Mouse (Mus musculus): Measurements from ENCODE around the gene Fam219a. TPM values are rescaled to one million over a fixed set of nuclear protein-coding genes. Genes with fewer than 3 reads are reported as not detected.

The Fam219a gene
- total and polyA plus RNA-seq, 3 experiments, result 0.44 to 2.5 (median 2.5) TPM

DNA sequence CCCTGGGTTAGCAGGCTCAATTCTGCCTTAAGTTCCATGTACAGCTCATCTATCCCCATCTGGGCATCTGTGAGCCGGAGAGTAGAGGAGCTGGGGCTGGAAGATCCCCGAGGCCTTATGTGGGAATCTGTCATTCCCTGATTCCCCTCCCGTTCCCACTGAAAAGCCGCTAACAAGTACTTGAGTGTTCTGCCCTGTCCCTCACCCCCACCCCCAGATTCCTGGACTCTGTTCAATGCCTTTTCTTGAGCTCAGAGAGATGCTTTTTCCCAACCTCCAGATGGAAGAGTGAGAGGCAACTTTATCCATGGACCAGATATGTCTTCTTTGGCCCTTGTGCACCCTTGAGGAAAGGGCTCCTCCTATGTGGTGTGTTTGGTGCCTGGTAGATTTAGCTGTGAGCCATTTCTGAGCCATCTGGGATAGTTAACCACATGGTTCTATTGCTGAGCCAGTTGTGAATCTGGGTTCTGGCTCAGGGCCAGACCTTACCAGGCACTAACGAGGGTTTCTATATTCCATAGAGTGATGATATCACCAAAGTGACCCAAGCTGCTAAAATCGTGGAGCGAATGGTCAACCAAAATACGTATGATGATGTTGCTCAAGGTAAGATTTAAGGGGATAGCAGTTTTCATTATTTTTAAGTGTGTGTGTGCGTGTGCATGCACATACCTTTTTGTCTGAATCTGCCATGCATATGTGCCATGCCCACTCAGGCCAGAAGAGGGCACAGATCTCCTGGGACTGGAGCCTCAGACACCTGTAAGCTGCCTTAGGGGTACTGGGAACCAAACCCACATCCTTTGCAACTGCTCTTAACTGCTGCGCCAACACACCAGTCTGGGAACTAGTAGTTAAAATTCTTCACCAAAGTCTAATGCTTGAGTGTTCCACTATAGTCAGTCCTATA, 40.6 kb upstream of the Fam219a start:
- DNase-seq (ENCODE audit: low spot score) (no peak), ATAC-seq (ENCODE audit: extremely low read depth, insufficient number of reproducible peaks, low FRiP score, poor library complexity, severe bottlenecking) (no peak)
- Histone ChIP-seq H3K36me3 (replicated peaks) (no peaks in the 10 kb centered on the region), H3K4me1 (ENCODE audit: insufficient read depth, low read depth, low read length) (no peaks in the 10 kb centered on the region), H3K4me3 (ENCODE audit: low read depth, low read length) (no peak overlapping the region), H3K27me3 (ENCODE audit: insufficient read depth, low read length) (peaks cover 6% of the 10 kb centered on the region; the same call in 1 of the 2 replicates), H3K9me3 (replicated peaks) (no peaks in the 10 kb centered on the region)
- TF ChIP-seq POLR2AphosphoS5 (IDR thresholded peaks at IDR 0.05; ENCODE audit: insufficient replicate concordance, low read depth, low read length) (no peak), GATA1 (IDR thresholded peaks at IDR 0.05; ENCODE audit: borderline replicate concordance, low read length) (no peak), CTCF (IDR thresholded peaks at IDR 0.05; ENCODE audit: low read depth, low read length) (no peak), GATA2 (IDR thresholded peaks at IDR 0.05; ENCODE audit: borderline replicate concordance, low read depth, low read length) (no peak), TAL1 (conservative IDR thresholded peaks at IDR 0.05; ENCODE audit: low read depth, low read length) (no peak)

DNA sequence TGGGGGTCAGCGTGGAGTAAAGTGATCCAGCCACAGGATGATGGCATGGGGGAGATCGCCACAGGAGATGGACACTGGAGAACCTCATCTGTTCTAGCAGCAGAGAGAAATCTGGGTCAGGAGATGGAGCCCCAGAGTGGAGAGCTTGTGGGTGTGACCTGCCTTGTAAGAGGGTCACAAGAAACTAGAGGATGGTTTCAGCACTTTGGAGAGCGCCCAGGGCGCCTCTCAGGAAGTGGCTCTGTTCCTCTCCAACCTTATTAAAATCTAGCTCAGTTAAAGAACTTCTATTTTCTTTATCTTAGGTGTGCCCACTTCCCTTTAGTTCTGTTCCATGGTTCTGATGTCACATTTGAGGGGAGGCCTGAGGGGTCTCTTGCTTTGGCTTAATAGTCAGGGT, 37.4 kb upstream of the Fam219a start:
- ATAC-seq (ENCODE audit: extremely low read depth, insufficient number of reproducible peaks, low FRiP score, poor library complexity, severe bottlenecking) (no peak), DNase-seq (ENCODE audit: low spot score) (peak; percentile 22)
- Histone ChIP-seq H3K4me1 (ENCODE audit: insufficient read depth, low read depth, low read length) (no peaks in the 10 kb centered on the region), H3K9me3 (replicated peaks) (no peaks in the 10 kb centered on the region), H3K36me3 (replicated peaks) (no peaks in the 10 kb centered on the region), H3K27me3 (ENCODE audit: insufficient read depth, low read length) (peaks cover 18% of the 10 kb centered on the region; the same call in 1 of the 2 replicates), H3K4me3 (ENCODE audit: low read depth, low read length) (no peak overlapping the region)
- TF ChIP-seq TAL1 (conservative IDR thresholded peaks at IDR 0.05; ENCODE audit: low read depth, low read length) (no peak), POLR2AphosphoS5 (IDR thresholded peaks at IDR 0.05; ENCODE audit: insufficient replicate concordance, low read depth, low read length) (no peak), GATA1 (IDR thresholded peaks at IDR 0.05; ENCODE audit: borderline replicate concordance, low read length) (no peak), GATA2 (IDR thresholded peaks at IDR 0.05; ENCODE audit: borderline replicate concordance, low read depth, low read length) (no peak), CTCF (IDR thresholded peaks at IDR 0.05; ENCODE audit: low read depth, low read length) (no peak)

- no peak for TF ChIP-seq TAL1 (conservative IDR thresholded peaks at IDR 0.05; ENCODE audit: low read depth, low read length)
- no peak for TF ChIP-seq POLR2AphosphoS5 (IDR thresholded peaks at IDR 0.05; ENCODE audit: insufficient replicate concordance, low read depth, low read length)
- TF ChIP-seq GATA2 (IDR thresholded peaks at IDR 0.05; ENCODE audit: borderline replicate concordance, low read depth, low read length), result no peak
- TF ChIP-seq GATA1 (IDR thresholded peaks at IDR 0.05; ENCODE audit: borderline replicate concordance, low read length), result no peak
- TF ChIP-seq CTCF (IDR thresholded peaks at IDR 0.05; ENCODE audit: low read depth, low read length), result no peak
- DNase-seq (ENCODE audit: low spot score), result no peak
- Histone ChIP-seq H3K4me1 (ENCODE audit: insufficient read depth, low read depth, low read length) (no peaks in the 10 kb centered on the region), H3K36me3 (replicated peaks) (no peaks in the 10 kb centered on the region), H3K9me3 (replicated peaks) (no peaks in the 10 kb centered on the region), H3K27me3 (ENCODE audit: insufficient read depth, low read length) (peaks cover 15% of the 10 kb centered on the region; the same call in 1 of the 2 replicates), H3K4me3 (ENCODE audit: low read depth, low read length) (no peak overlapping the region)
- no peak for ATAC-seq (ENCODE audit: extremely low read depth, insufficient number of reproducible peaks, low FRiP score, poor library complexity, severe bottlenecking)
Measured at GRCm38 (mm10) chr4:41604476-41605396, 35.4 kb upstream of the Fam219a start.

GRCm38 (mm10) chr4:41602818-41603217, 33.5 kb upstream of the Fam219a start:
- no peaks in the 10 kb centered on the region for H3K36me3 ChIP-seq (replicated peaks)
- ATAC-seq (ENCODE audit: extremely low read depth, insufficient number of reproducible peaks, low FRiP score, poor library complexity, severe bottlenecking), result no peak
- peaks cover 15% of the 10 kb centered on the region; the same call in 1 of the 2 replicates for H3K27me3 ChIP-seq (ENCODE audit: insufficient read depth, low read length)
- H3K9me3 ChIP-seq (replicated peaks), result no peaks in the 10 kb centered on the region
- no peak for TF ChIP-seq CTCF (IDR thresholded peaks at IDR 0.05; ENCODE audit: low read depth, low read length)
- TF ChIP-seq TAL1 (conservative IDR thresholded peaks at IDR 0.05; ENCODE audit: low read depth, low read length), result no peak
- no peaks in the 10 kb centered on the region for H3K4me1 ChIP-seq (ENCODE audit: insufficient read depth, low read depth, low read length)
- H3K4me3 ChIP-seq (ENCODE audit: low read depth, low read length), result no peak overlapping the region
- no peak for DNase-seq (ENCODE audit: low spot score)

DNA sequence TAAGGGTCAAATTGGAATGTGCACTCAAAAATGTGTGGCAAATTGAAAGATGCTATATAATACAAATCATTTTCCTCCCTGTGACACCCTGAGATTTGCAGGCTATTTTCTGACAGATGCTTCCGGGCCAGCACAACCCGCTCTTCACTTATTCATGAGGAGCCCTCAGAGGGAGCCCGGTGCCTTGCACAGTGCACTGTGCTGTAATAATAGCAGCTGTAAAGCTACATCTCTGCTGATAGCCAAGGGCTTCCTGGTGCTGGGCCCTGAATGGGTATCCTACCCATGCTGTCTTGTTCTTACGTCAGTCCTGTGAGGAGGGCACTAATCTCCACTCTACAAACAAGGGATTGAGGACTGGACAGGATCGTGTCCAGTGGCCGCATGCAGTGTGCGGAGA, 14.0 kb upstream of the Fam219a start:
- no peak for ATAC-seq (ENCODE audit: extremely low read depth, insufficient number of reproducible peaks, low FRiP score, poor library complexity, severe bottlenecking)
- Histone ChIP-seq H3K4me1 (ENCODE audit: insufficient read depth, low read depth, low read length) (no peaks in the 10 kb centered on the region), H3K36me3 (replicated peaks) (no peaks in the 10 kb centered on the region), H3K27me3 (ENCODE audit: insufficient read depth, low read length) (peaks cover 7% of the 10 kb centered on the region; the same call in 1 of the 2 replicates), H3K9me3 (replicated peaks) (no peaks in the 10 kb centered on the region), H3K4me3 (ENCODE audit: low read depth, low read length) (no peak overlapping the region)
- TF ChIP-seq GATA1 (IDR thresholded peaks at IDR 0.05; ENCODE audit: borderline replicate concordance, low read length) (no peak), GATA2 (IDR thresholded peaks at IDR 0.05; ENCODE audit: borderline replicate concordance, low read depth, low read length) (no peak)
- DNase-seq (ENCODE audit: low spot score), result no peak

GRCm38 (mm10) chr4:41575914-41576313, 6.6 kb upstream of the Fam219a start:
- H3K4me3 ChIP-seq (ENCODE audit: low read depth, low read length), result no peak overlapping the region
- TF ChIP-seq TAL1 (conservative IDR thresholded peaks at IDR 0.05; ENCODE audit: low read depth, low read length) (no peak), POLR2AphosphoS5 (IDR thresholded peaks at IDR 0.05; ENCODE audit: insufficient replicate concordance, low read depth, low read length) (no peak), GATA1 (IDR thresholded peaks at IDR 0.05; ENCODE audit: borderline replicate concordance, low read length) (no peak), CTCF (IDR thresholded peaks at IDR 0.05; ENCODE audit: low read depth, low read length) (no peak), GATA2 (IDR thresholded peaks at IDR 0.05; ENCODE audit: borderline replicate concordance, low read depth, low read length) (no peak)
- DNase-seq (ENCODE audit: low spot score) (no peak), ATAC-seq (ENCODE audit: extremely low read depth, insufficient number of reproducible peaks, low FRiP score, poor library complexity, severe bottlenecking) (no peak)
- H3K4me1 ChIP-seq (ENCODE audit: insufficient read depth, low read depth, low read length), result no peaks in the 10 kb centered on the region
- no peaks in the 10 kb centered on the region for H3K9me3 ChIP-seq (replicated peaks)
- H3K27me3 ChIP-seq (ENCODE audit: insufficient read depth, low read length), result peaks cover 12% of the 10 kb centered on the region
- no peaks in the 10 kb centered on the region for H3K36me3 ChIP-seq (replicated peaks)
